Mouse (Mus musculus): ENCODE data around the gene Vpreb1. TPM values are rescaled to one million over a fixed set of nuclear protein-coding genes. Genes with fewer than 3 reads are reported as not detected.

The Vpreb1 gene
- 1 to 10 TPM in 1 of 2 experiments, under 1 TPM in 1; 0.81 to 4.1 TPM for polyA plus RNA-seq (2012; fragmentation: generic; extraction: Trizol)

DNA sequence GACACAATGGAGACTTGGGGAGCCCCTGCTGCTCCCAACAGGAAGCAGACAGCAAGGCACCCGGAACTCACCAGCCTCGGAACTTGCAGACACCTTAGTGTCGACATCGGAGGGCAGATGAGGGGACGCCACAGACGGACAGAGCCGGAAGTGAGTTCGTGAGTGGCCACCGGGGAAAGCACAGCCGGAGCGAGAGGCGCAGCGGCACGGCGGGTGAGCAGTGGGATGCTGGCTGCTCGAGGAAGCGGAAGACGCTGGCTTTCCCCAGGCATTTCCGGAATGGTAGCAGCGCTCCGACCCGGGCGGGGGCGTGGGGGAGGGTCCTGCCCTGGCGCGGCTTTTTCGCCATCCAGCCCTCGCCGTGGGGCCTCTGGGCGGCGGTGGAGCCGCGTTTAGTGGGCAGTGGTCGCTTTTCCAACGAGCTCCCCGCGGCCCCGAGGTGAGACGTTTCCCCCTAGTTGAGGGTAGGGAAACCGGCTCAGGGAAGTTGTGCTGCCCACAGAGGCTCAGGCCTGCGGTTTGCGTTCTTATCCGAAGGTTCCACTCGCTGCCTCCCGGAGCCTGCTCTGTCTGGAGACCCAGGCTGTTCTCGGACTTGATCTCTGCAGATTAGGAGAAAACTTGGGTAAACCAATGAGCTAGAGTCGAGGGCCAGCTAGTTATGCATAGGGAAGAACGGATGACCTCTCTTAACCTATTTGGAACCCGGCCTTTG, at the start of gene Vpreb1, which contains the start of gene Top3b:
Vpreb1 (minus strand) TSS at position 227 of the 715 bp plus-strand sequence.
Top3b (plus strand) TSS at position 120 of the 715 bp plus-strand sequence.

DNA sequence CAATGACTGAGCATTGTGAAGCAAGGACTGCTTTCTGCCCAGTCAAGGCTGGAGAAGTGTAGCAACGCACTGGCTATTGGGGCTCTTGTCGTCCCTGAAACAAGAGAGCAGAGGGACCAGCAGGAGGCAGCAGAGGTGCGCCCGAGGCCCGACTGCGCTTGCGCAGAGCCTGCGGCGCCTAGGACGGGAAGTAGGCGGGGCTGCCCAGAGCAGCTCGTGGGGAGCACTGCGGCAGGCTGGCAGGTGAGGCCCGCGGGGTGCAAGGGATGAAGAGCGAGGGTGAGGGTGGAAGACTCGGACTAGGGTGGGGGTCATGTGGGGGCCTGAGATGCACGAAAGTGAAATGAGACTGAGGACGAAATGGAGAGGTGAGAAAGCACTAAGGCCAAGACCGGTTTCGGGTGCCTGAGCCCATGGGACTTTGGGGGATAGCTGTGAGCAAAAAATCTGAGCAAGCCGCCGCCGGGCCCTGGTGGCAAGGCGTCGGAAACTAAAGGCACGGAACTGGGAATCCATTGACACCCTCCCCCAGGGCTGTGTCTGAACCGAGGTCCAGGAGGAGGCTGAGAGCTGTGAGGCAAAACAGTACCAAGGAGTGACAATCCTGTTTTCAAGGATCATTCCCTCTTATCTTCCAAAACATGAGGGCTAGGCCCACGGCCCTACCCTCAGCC, 25.9 kb upstream of the Vpreb1 start, which contains the start of gene Ppm1f:
Ppm1f (plus strand) TSS at position 88 of the 674 bp plus-strand sequence.

DNA sequence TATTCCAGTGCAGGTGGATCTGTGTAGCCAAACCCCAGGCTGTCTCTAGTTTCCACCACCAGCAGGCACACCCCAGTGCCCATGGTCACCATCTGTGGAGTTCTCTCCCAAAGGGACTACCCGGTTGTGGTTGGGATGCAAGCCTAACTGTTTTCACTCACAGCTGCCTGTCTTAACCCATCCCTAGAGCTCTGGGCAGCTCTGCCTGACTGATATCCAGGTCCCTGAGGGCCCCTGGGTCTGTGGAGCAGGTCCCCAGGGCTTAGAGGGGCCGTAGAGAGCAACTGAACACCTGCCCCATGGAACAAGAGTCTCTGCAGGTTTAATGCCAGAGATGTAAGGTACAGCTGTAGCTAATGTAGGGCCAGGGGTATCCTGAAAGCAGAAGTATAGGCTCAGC, 6.7 kb downstream of the Vpreb1 start, which contains the start of gene Igll1:
Igll1 (minus strand) TSS at position 8 of the 400 bp plus-strand sequence.

DNA sequence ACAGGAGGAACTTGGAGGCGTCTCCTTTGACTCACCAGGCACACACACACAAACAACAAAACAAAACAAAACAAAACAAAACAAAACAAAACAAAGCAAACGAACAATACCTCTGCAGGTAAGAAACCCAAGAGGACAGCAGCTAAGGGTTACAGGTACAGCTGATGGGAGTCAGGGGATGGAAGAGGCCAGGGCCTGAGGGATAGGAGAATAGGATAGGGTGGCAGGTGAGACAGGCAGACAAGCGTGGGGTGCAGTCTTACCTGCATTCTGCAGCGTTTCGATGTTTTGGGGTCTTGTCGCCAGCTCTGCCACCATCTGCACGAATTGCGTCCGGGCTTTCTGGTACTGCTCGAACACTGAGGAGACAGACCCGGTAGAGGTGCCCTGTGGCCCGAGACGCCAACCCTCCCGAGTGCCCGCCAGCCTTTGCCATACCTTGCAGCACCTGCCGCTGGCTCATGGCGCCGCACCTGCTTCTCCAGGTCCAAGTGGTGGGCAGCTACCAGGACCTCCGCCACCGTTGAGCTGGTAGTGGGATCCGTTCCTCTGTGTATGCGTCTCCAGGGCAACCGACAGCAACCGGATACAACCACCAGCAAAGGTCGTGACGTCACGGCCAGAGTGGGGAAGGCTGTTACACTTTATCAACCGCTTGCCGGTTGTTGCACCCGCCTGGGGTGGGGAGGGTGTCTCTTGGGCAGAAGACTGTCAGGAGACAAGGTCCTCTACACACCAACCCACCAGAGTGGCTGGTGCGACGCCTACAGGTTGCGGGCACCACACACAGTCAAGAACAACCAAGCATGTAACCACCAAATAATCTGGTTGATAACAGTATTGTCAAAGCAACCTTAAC, 41.7 kb downstream of the Vpreb1 start, which contains the start of gene Spag6l:
Spag6l (minus strand) TSS at position 700 of the 859 bp plus-strand sequence.

Other genes starting within 250 kb of the Vpreb1 start
- gene Olfr19, start 194.4 kb downstream of the Vpreb1 start, polyA plus RNA-seq (2012; fragmentation: generic; extraction: Trizol) = not detected
- not detected for gene Spag6l, start 41.4 kb downstream of the Vpreb1 start, polyA plus RNA-seq (2012; fragmentation: generic; extraction: Trizol)
- gene Igll1, start 6.9 kb downstream of the Vpreb1 start, polyA plus RNA-seq (2012; fragmentation: generic; extraction: Trizol) = under 1 TPM; 0.04 to 0.28 TPM
- 10 to 100 TPM; 19.8 to 69.1 TPM for gene Top3b, start 107 bp downstream of the Vpreb1 start, polyA plus RNA-seq (2012; fragmentation: generic; extraction: Trizol)
- 10 to 100 TPM in 1 of 2 experiments, 1 to 10 TPM in 1; 5.3 to 18.2 TPM for gene Ppm1f, start 25.6 kb upstream of the Vpreb1 start, polyA plus RNA-seq (2012; fragmentation: generic; extraction: Trizol)
- 10 to 100 TPM in 1 of 2 experiments, 1 to 10 TPM in 1; 7.6 to 55.8 TPM for gene Mapk1, start 112.5 kb upstream of the Vpreb1 start, polyA plus RNA-seq (2012; fragmentation: generic; extraction: Trizol)
- gene Ypel1, start 198.9 kb upstream of the Vpreb1 start, polyA plus RNA-seq (2012; fragmentation: generic; extraction: Trizol) = 1 to 10 TPM in 1 of 2 experiments, under 1 TPM in 1; 0.53 to 9.9 TPM
- gene Ppil2, start 240.4 kb upstream of the Vpreb1 start, polyA plus RNA-seq (2012; fragmentation: generic; extraction: Trizol) = 10 to 100 TPM; 32.0 to 74.9 TPM